Mouse (Mus musculus): ENCODE data around the gene Gcnt3. TPM values are rescaled to one million over a fixed set of nuclear protein-coding genes. Genes with fewer than 3 reads are reported as not detected.

Gene Gcnt3
- total and polyA plus RNA-seq, 2 experiments from 2014 or later = 0.22 TPM; not detected in 1

GRCm38 (mm10) chr9:69993479-69993878 lies 44.4 kb downstream of the Gcnt3 start:
- TF ChIP-seq CTCF (IDR thresholded peaks at IDR 0.05) = no peak

GRCm38 (mm10) chr9:69992841-69993277 lies 45.0 kb downstream of the Gcnt3 start:
- no peak for TF ChIP-seq CTCF (IDR thresholded peaks at IDR 0.05)
- no peak overlapping the region for H3K4me2 ChIP-seq (ENCODE audit: low read depth, low read length, poor library complexity, severe bottlenecking)
- peaks cover 5% of the 10 kb centered on the region for H3K4me1 ChIP-seq (ENCODE audit: insufficient read depth, low read length)
- 85% methylated on average over 5 of the region's 5 CpGs for WGBS
- ATAC-seq (ENCODE audit: low FRiP score) (no peak), DNase-seq (ENCODE audit: low spot score) (no peak)
- H3K4me3 ChIP-seq (ENCODE audit: low read depth, low read length) = no peak overlapping the region
- H3K27ac ChIP-seq (ENCODE audit: low read depth, low read length) = no peak overlapping the region
- H3K27me3 ChIP-seq (ENCODE audit: insufficient read depth, low read length) = no peaks in the 10 kb centered on the region
- H3K9me3 ChIP-seq (ENCODE audit: low read length) = no peaks in the 10 kb centered on the region
- no peak overlapping the region for H3K9ac ChIP-seq (replicated peaks; ENCODE audit: low read length, poor library complexity, severe bottlenecking)
- peaks cover 11% of the 10 kb centered on the region for H3K36me3 ChIP-seq (ENCODE audit: insufficient read depth, low read length)

More at GRCm38 (mm10) chr9:69993479-69993878, 44.4 kb downstream of the Gcnt3 start:
- H3K36me3 ChIP-seq (ENCODE audit: insufficient read depth, low read length) = peaks cover 11% of the 10 kb centered on the region
- H3K27ac ChIP-seq (ENCODE audit: low read depth, low read length) = no peak overlapping the region
- no peak overlapping the region for H3K9ac ChIP-seq (replicated peaks; ENCODE audit: low read length, poor library complexity, severe bottlenecking)
- H3K9me3 ChIP-seq (ENCODE audit: low read length) = no peaks in the 10 kb centered on the region
- H3K4me2 ChIP-seq (ENCODE audit: low read depth, low read length, poor library complexity, severe bottlenecking) = no peak overlapping the region
- WGBS = 79% methylated on average over 1 of the region's 1 CpGs
- DNase-seq (ENCODE audit: low spot score) = no peak
- H3K27me3 ChIP-seq (ENCODE audit: insufficient read depth, low read length) = no peaks in the 10 kb centered on the region
- H3K4me1 ChIP-seq (ENCODE audit: insufficient read depth, low read length) = peaks cover 5% of the 10 kb centered on the region
- ATAC-seq (ENCODE audit: low FRiP score) = no peak
- no peak overlapping the region for H3K4me3 ChIP-seq (ENCODE audit: low read depth, low read length)

DNA sequence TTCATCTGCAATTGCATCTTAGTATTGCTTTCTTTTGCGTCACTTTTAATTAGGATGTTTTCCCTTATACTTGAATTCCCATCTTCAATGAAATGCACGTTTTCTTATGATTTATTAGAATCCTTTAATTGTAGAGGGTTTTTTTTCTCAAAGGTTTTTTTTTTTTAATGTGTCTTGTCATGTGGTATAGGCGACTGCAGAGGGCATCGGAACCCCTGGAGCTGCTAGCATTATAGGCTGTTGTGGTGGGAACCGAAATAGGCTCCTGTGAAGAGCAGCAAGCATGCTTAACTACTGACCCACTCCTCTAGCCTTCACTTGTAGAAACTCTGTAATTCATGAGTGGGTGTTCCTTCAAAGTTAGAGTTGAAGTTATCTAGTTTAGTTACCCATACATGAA lies 47.5 kb downstream of the Gcnt3 start:
- Histone ChIP-seq H3K4me2 (ENCODE audit: low read depth, low read length, poor library complexity, severe bottlenecking) (peak overlapping the region; percentile 49), H3K27me3 (ENCODE audit: insufficient read depth, low read length) (no peaks in the 10 kb centered on the region), H3K4me3 (ENCODE audit: low read depth, low read length) (peak overlapping the region; percentile 99), H3K36me3 (ENCODE audit: insufficient read depth, low read length) (no peaks in the 10 kb centered on the region; the same call in 1 of the 2 replicates), H3K27ac (ENCODE audit: low read depth, low read length) (no peak overlapping the region), H3K9ac (replicated peaks; ENCODE audit: low read length, poor library complexity, severe bottlenecking) (no peak overlapping the region), H3K4me1 (ENCODE audit: insufficient read depth, low read length) (peaks cover 5% of the 10 kb centered on the region), H3K9me3 (ENCODE audit: low read length) (no peaks in the 10 kb centered on the region)
- ATAC-seq (ENCODE audit: low FRiP score) = no peak
- 10% methylated on average over 5 of the region's 5 CpGs for whole genome bisulfite sequencing
- DNase-seq (ENCODE audit: low spot score) = peak; percentile 20
- peak; percentile 28 for TF ChIP-seq CTCF (IDR thresholded peaks at IDR 0.05)

DNA sequence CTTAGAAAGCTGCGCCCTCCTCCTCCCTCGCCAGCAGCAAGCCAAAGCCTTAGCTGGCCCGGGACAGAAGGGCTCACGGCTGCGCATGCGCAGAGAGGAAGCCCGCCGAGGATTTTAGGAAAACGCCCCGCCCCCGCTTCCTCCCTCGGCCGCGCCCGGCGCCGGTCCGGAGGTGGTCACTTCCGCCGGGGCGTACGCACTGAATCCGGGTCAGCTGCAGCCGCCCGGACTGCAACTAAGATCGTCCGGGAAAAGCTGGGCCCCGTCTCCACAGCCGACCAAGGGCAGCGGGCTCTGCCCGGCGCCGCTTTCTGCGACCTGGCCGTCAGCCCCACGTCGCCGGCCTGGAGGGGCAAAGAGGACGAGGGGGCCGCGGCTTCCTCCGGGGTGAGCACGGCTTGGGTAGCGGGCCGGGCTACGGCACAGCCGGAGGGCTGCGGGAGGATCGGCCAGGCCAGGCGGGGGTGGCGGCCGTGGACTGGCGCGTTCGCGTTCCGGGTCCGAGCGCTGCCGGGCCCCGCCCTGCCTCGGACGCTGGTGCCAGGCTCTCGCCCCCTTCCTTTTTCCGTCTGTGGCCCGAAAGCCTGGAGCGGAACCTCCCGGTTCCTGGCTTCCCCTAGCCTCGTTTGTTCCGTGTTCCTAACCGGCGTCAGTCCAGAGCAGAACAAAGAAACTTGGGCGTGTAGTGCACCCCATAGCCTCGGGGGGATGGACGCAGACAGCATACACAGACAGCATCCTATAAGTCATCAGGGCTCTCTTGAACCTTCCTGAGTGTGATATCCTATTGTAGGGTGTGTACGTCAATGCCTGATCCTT lies 48.4 kb downstream of the Gcnt3 start, which contains the start of gene Bnip2:
Gene Bnip2, plus strand, starts transcription at position 164 of the 819 bp plus-strand sequence.
- WGBS = under 1% methylated on average over 57 of the region's 76 CpGs
- peak; percentile 94 for ATAC-seq (ENCODE audit: low FRiP score)
- Histone ChIP-seq H3K36me3 (ENCODE audit: insufficient read depth, low read length) (no peaks in the 10 kb centered on the region; the same call in 1 of the 2 replicates), H3K4me2 (ENCODE audit: low read depth, low read length, poor library complexity, severe bottlenecking) (peak within 1 kb of the TSS; percentile 49), H3K4me1 (ENCODE audit: insufficient read depth, low read length) (peaks cover 5% of the 10 kb centered on the region), H3K4me3 (ENCODE audit: low read depth, low read length) (peak within 1 kb of the TSS; percentile 99), H3K27me3 (ENCODE audit: insufficient read depth, low read length) (no peaks in the 10 kb centered on the region), H3K27ac (ENCODE audit: low read depth, low read length) (peak within 1 kb of the TSS; percentile 93), H3K9me3 (ENCODE audit: low read length) (no peaks in the 10 kb centered on the region), H3K9ac (replicated peaks; ENCODE audit: low read length, poor library complexity, severe bottlenecking) (peak within 1 kb of the TSS; percentile 98)
- TF ChIP-seq CTCF (IDR thresholded peaks at IDR 0.05) = no peak
- peak; percentile 95 for DNase-seq (ENCODE audit: low spot score)

- Histone ChIP-seq H3K9me3 (ENCODE audit: low read length) (no peaks in the 10 kb centered on the region), H3K27ac (ENCODE audit: low read depth, low read length) (peak overlapping the region; percentile 93; the same call in 1 of the 2 replicates), H3K4me1 (ENCODE audit: insufficient read depth, low read length) (peaks cover 5% of the 10 kb centered on the region), H3K4me2 (ENCODE audit: low read depth, low read length, poor library complexity, severe bottlenecking) (peak overlapping the region; percentile 49), H3K4me3 (ENCODE audit: low read depth, low read length) (peak overlapping the region; percentile 99), H3K27me3 (ENCODE audit: insufficient read depth, low read length) (no peaks in the 10 kb centered on the region), H3K36me3 (ENCODE audit: insufficient read depth, low read length) (no peaks in the 10 kb centered on the region; the same call in 1 of the 2 replicates), H3K9ac (replicated peaks; ENCODE audit: low read length, poor library complexity, severe bottlenecking) (peak overlapping the region; percentile 98)
- TF ChIP-seq CTCF (IDR thresholded peaks at IDR 0.05) = no peak
- no peak for DNase-seq (ENCODE audit: low spot score)
- ATAC-seq (ENCODE audit: low FRiP score) = no peak
- 37% methylated on average over 16 of the region's 16 CpGs for WGBS
These were observed 49.1 kb downstream of the Gcnt3 start for GRCm38 (mm10) chr9:69988706-69989302.

- Histone ChIP-seq H3K4me1 (ENCODE audit: insufficient read depth, low read length) (peaks cover 5% of the 10 kb centered on the region), H3K36me3 (ENCODE audit: insufficient read depth, low read length) (no peaks in the 10 kb centered on the region; the same call in 1 of the 2 replicates), H3K4me2 (ENCODE audit: low read depth, low read length, poor library complexity, severe bottlenecking) (no peak overlapping the region), H3K9me3 (ENCODE audit: low read length) (no peaks in the 10 kb centered on the region), H3K4me3 (ENCODE audit: low read depth, low read length) (no peak overlapping the region), H3K27me3 (ENCODE audit: insufficient read depth, low read length) (no peaks in the 10 kb centered on the region), H3K27ac (ENCODE audit: low read depth, low read length) (no peak overlapping the region), H3K9ac (replicated peaks; ENCODE audit: low read length, poor library complexity, severe bottlenecking) (no peak overlapping the region)
- peak; percentile 78 for DNase-seq (ENCODE audit: low spot score)
- ATAC-seq (ENCODE audit: low FRiP score) = no peak
- TF ChIP-seq CTCF (IDR thresholded peaks at IDR 0.05) = peak; percentile 89
- WGBS = under 1% methylated on average over 3 of the region's 3 CpGs
These were observed 50.3 kb downstream of the Gcnt3 start for GRCm38 (mm10) chr9:69987579-69987978.
